Mouse (Mus musculus) heart, postnatal 14 days (tissue): ENCODE measurements at regions not wholly inside any gene's neighbourhood (a gene's known extent, or its start where the extent isn't known, plus 50 kb on each side); places are given as distances from the start of the nearest gene placed in this dataset.
A peak's percentile ranks its signal among the peaks of the same experiment; 100 is the strongest.
"Not testable (repeated sequence)": the region's sequence is repeated elsewhere in the genome, so short reads cannot be mapped to it uniquely, and the experiment has no call there.

Source experiments
- DNase-seq, 2 experiments: peaks; one replicate each; pipeline ENCODE4 v3.0.0; 2021 to 2022
- intact Hi-C: fragments of 180-260 bp; cut with DNase I; formaldehyde crosslinking; loops from one replicate; pipeline ENCODE4 v1.15.1; 2025

DNA sequence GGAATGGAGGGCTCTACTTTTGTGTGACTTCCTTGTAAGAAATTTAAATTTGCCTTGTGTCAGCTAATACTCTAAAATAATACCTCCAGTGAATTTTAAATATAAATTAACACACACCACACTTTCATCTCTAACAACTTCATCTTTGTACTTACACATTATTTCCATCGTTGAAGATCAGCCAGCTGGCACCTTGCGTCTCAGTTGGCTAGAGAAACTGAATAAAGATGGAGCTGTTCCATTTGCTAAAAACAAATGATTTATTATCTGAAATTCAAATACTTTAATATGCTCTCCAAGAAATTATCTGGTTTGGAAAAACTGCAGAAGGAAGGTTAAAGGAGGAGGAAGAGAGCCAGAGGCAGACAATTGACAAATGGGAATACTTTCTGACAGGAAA lies 122.0 kb upstream of the Gm11096 start:
- intact Hi-C loops: no loop called here
- DNase-seq: no peak

DNA sequence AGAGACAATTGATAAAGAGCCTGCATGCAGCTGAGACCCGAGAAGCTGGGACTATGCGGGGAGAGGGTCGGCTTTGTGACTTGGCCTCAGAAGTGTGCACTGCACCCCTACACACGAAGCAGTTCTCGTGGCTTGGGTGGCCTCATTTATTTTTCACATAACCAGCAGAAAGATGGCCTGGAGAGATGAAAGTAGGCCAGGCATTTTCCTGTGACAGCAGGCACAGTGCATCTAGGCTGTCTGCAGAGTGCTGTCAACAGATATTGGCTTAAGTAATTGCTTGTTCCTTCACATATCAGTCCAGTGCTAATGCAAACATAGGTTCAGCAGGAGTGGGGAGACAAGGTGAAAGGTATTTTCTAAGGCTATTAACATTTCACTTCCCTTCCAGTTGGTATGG lies 124.9 kb upstream of the Gm11096 start:
- intact Hi-C loops: no loop called here
- no peak for DNase-seq

DNA sequence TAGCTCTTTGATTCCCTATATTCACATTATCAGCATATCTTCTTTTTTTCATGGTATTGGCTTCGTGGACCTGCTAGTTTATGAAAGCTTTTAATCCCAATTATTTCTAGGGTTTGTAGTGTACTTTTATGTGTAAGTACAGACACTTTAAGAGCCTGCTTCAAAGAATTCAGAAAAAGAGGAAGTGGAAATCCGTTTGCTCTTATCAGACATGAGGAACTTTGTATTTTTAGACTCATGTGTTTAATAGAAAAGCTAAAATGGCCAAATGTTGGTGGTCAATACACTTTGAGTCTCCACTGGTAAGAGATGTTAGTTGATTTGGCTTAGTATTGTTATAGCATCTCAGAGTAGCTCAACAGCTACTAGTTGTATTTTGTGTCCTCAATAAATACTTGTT lies 135.7 kb upstream of the Gm11096 start:
- intact Hi-C loops: no loop called here
- no peak for DNase-seq

DNA sequence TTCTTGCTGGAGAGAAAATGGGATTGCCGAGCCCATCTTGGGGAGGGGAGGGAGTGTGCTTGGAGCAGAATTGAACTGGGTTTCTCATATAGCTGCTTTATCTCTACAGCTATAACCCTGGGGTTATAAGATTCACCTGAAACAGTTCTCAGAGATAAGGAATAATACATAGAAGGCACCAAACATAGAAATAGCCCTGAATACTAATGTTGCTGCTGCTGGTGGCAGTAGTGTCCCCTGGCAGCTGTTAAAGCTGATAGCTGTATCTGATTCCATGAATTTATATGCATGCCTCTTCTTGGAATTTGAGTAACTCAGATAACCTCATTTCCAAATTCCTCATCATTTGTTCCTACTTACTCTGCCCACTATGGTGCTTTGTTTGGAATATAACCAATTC lies 137.0 kb upstream of the Gm11096 start:
- intact Hi-C loops: no loop called here
- no peak for DNase-seq

DNA sequence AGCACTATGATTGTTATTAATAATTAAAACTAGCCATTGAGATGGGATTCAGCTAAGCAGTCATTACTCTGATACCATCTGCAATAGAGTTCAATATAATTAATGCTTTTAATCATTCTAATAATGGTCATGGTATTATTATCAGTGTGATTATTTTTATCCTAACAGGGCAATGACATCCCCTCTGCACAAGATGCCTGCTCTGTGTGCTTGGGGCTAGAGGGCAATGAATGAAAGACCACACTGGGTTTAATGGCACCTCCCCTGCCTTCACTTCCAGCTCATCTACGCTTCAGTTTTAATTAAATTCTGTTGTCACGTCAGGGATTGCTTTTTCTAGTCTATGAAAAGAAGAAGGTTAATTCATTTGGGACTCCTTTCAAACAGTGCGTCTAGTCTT lies 139.1 kb upstream of the Gm11096 start:
- intact Hi-C loops: no loop called here
- no peak for DNase-seq

DNA sequence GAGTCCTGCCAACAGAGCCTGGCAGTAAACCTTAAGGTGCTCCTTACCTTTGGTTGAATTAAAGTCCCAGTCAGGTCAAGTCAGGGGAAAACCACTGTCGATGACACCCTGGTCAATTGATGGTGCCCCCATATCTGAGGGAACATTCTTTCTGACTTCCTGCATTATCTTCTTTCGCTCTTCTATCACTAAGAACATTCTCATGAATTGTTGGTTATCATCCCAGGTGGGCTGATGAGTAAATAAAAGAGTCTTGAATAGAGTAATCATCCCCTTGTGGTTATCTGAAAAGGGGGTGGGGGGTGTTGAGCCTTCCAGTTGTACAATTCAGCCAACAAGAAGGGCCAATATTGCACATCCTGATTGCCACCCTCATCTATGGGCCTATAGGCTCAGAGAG lies 149.7 kb upstream of the Gm11096 start:
- intact Hi-C loops: no loop called here
- no peak for DNase-seq

DNA sequence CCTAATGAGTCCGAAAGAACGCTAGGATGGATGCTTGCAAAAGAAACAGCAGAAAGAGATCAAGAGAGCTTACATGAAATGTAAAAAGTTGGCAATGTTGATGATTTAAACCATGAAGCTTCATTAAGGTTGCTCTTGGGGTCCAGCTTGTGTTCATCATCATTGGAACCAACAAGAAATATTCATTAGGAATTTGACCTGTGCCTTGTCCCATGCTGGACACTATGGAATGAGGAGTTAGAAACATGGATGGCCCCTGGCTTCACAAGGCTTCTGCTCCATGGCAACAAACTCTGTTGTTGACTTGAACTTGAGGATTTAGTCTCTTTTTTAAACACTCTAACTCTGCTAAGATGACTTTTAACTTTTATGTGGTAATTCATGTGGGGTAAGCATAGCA lies 159.0 kb upstream of the Gm11096 start:
- DNase-seq: no peak
- intact Hi-C loops: no loop called here

DNA sequence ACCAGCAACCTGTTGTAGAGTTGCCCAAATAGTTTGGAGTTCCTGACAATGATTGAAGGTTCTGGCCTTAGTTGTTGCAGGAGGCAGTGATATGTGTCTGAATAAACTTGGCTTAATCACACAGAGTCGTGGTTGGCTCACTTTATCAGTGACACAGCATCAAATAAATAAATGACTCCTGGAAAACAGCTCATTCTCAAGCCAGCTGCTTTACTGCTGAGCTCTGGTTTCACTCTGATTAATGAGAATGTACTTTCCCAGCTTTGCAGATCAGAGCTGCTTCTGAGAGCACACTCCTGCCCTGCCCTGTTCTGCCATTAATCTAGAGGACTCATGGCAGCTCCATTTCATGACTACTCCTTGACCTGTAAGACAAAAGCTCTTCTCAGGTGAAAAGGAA lies 171.3 kb upstream of the Gm11096 start:
- DNase-seq: no peak
- intact Hi-C loops: no loop called here

DNA sequence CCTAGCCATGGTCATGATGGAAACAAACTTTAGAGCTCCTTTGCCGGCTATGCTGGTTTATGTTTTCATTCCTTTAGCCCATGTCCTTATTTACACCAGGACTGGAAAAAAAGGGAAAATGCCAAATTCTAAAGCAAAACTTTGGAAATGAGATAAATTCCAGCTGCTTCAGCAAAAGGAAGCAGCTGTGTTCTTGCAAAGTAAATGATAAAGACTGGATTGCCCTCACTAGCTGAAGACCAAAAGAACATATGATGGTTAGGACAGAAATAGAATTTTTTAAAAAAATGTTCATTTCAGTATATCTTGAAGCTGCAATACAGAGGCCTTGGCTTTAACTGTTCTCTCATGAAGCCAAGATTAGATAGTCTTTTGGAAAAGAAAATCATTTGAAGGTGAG lies 179.6 kb upstream of the Gm11096 start:
- intact Hi-C loops: no loop called here
- no peak for DNase-seq

DNA sequence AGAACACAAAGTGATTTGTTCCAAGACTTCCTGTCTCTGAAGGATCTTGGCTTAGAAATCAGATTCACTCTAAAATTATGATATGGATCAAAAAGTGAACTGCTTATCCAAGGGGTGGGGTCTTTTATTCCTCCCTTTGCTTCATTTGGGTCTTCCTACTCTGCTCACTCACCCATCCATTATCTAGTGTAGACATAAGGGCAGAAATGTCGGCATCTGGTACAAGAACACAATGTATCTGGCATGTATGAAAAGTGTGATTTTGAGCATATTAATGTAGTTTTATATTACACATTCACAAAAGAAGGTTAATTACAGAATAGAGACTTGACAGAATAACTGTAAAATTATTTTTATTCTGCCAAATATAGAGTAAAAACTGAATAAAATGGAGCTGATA lies 181.5 kb upstream of the Gm11096 start:
- intact Hi-C loops: no loop called here
- no peak for DNase-seq

DNA sequence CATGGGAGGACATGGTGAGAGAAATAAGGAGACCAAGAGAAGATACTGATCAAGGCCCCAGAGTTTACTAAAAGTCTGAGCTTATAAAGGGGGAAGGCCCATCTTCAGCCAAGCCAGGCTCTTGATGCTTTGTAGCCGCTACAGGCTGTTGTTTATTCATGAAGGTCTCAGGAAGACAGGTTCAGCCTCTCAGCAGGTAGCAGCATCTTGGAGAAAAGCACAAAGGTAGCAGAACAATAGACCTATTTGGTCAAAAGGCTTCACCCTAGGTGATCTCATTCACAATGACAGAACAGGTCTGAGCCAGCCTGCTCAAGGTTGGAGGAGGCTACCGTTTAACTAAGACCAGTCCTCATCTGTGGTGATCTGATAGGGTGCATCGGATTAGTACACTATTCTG lies 185.5 kb upstream of the Gm11096 start:
- DNase-seq: no peak
- intact Hi-C loops: no loop called here

DNA sequence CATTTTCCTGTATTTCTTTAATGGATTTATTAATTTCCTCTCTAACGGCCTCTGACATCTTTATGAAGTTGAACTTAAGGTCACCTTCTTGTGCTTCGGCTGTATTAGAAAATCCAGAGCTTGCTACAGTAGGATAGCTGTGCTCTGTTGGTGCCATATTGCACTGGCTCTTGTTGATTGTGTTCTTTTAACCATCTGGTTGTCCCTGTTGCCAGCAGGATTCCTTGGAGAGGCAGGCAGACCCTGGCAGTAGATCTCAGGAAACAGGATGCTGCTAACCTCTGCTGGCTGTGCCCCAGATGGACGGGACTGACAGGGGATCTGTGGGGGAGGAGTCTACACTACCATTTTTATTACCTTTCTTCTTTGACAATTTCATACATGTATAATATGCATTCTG lies 185.9 kb upstream of the Thumpd2 start:
- intact Hi-C loops: no loop called here
- DNase-seq: no peak

DNA sequence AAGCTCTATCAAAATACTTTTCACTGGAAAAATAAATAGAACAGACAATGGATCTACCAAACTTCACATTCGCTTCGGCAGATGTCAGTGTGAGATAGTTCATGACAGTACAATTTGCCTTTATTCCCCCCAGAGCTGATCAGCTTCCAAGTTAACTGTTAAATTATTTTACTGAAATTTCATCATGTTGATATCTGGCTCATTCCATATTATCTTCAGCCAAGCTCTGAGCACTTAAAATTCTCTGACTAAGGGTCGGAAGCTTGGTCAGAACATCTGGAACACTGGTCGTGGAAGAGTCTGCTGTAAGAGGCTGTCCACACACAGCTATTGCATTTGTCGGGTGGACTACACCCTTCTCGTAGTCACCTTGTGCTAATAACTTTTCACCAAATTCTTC lies 181.3 kb upstream of the Thumpd2 start:
- DNase-seq: no peak
- intact Hi-C loops: no loop called here

DNA sequence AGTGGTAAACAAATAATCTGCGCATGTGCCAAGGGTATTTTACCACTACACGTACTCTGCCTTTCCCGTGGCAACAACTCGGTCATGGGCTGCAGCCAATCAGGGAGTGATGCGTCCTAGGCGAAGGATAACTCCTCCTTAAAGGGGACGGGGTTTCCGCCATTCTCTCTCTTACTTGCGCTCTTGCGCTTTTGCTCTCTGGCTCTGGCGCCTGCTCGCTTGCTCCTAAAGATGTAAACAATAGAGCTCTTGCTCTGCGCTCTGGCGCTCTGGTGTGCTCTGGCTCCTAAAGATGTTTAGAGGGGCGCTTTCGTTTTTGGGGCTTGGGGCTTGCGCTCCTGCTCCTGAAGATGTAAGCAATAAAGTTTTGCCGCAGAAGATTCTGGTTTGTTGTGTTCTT lies 166.9 kb upstream of the Thumpd2 start:
- intact Hi-C loops: not testable (repeated sequence)

DNA sequence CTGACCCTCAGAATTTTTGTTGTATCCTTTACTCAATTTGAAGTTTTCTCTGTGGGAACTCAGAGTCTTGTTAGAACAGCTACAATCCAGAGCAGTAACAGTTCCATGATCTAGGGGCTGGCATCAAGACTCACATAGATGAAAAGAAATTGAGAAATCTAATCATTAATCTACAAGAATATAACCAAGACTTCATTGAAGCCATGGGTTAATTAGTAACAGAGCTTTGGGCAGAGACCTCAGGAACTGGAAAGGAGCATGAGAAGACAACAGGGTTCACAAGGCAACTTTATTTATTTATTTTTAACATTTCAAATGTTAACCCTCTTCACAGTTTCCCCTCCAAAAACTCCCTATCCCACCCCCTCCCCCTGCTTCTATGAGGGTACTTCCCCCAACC lies 160.4 kb upstream of the Thumpd2 start:
- intact Hi-C loops: no loop called here
- no peak for DNase-seq

More for the DNA sequence above, 166.9 kb upstream of the Thumpd2 start:
- not testable (repeated sequence) for DNase-seq

DNA sequence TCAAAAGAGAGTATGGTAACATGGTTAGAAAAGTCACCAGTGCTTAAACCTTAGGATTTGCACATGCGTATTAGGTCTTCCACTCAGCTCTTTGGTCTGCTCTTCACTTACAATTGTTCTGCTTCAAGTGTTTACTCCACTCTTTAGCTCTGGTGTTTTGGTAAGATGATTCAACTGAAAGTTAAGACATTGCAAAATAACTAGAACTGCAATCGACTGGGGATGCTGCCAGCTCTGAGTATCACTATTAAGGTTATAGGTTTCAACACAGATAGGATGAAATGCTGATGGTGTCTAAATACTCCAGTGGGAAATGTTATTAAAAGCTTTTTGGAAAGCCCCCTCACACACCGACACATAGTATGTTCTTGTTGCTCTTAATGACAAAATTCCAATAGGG lies 156.6 kb upstream of the Thumpd2 start:
- no peak for DNase-seq
- intact Hi-C loops: no loop called here

DNA sequence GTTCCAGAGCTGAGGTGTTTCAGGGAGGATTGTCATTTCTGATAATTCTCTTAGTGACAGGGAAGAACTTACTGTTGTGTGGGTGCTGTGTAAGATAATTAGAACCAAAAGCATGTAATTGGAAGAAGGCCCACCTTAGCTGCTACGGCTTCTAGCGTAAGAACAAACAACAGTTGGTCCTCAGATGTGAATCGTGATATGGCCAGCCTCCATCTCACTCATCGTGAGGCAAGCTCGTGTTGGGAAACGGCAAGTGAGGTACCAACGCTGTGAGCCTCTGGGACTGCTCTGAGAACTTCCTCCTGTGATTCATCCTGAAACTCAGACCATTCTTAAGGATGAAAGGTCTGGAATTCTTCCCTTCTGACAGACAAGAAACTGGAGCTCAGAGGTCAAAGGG lies 150.0 kb upstream of the Thumpd2 start:
- DNase-seq: no peak
- intact Hi-C loops: no loop called here

DNA sequence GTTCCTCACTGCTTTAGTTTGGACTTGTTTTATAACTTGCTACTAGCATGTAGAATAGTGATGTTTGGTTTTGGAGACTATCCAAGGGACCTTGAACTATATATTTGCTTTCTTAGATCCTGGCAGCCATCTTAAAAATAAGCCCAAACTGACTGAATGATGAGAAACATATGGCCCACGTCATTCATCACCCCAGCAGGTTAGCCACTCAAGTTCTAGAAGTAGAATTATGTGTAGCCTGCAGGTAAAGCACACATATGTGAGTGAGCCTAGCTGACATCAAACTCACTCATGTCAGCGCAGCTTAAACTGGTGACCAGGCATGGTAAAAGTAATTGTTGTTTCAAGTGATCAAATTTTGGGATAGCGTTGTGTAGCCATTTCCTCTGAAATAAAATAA lies 147.2 kb upstream of the Thumpd2 start:
- intact Hi-C loops: no loop called here
- DNase-seq: no peak

DNA sequence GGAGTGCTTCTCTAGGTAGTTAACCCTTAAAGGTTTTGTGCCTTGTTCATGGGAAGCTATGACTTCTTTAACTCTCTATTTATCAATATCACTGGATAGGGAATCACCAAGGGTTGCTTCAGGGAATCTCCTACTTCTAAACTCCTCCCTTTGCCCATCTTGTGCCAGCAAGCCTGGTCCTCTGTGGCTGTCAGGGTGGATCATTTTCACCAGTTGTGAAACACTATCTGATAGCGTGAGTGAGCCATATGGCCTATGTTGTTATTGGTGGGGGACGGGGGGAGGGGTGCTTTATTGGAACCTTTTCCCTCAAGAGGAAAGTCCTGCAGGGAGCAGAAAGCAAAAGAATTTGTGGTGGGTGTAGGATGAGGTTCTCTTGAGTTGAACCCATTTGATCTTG lies 145.5 kb upstream of the Thumpd2 start:
- DNase-seq: no peak
- intact Hi-C loops: no loop called here

DNA sequence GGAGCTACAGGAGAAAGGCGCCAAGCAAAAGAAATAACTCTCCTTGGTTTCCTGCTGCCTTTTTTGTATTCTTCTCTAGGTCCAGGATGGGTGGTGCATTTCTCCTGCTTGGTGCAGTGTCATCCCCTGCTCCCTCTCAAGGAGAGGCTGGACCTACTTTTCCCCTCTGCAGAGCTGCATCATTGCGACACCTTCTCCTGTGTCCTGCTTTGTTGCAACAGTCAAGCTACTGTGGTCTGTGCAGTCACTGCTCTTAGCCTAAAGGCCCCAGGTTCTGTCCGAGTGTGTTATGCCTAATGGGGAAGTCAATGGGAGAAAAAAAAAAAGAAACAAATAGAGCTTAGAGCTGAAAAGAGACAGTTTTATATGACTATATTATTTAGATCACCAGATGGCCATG lies 144.4 kb upstream of the Thumpd2 start:
- intact Hi-C loops: no loop called here
- no peak for DNase-seq

DNA sequence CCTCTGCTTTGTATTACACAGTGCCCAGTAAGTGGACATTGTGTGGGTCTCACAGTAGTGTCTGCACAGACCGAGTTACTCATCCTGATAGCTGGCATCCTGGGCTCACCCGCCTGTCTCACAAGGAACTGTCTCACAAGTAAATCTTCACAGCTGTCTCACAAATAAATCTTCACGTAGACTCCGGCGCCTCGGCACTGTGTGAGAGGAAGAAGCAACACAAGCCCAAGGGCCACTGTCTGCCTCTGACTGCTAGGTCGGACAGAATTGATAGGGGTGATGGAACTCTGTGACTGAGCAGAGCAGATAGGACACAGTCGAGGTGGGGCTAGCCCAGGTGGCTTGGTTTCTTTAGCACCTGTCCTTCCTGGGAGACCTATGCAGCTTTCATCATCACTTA lies 136.2 kb upstream of the Thumpd2 start:
- DNase-seq: no peak
- intact Hi-C loops: no loop called here

DNA sequence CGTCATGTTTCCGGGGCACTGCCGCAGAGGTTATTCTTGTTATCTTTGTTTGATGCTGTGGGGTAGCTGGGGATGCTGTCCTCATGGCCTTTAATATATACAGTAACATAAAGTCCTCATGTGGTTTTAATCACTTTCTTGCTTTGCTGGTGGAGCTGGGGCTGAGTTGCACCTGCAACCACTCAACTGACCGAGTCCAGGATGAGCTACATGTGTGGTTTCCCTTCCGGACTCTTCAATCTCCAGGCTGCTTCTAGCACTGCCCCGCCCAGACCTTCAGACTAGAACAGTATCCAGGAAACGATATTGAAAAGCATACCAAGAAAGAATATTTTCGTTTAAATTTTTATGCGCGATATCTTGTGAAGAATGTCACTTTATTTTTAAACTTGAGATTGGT lies 129.1 kb upstream of the Thumpd2 start:
- intact Hi-C loops: loop anchor here (5.0 kb wide), 2 partner anchors 1763 to 1808 kb away; no protein-coding TSS in a partner anchor
- DNase-seq: no peak

DNA sequence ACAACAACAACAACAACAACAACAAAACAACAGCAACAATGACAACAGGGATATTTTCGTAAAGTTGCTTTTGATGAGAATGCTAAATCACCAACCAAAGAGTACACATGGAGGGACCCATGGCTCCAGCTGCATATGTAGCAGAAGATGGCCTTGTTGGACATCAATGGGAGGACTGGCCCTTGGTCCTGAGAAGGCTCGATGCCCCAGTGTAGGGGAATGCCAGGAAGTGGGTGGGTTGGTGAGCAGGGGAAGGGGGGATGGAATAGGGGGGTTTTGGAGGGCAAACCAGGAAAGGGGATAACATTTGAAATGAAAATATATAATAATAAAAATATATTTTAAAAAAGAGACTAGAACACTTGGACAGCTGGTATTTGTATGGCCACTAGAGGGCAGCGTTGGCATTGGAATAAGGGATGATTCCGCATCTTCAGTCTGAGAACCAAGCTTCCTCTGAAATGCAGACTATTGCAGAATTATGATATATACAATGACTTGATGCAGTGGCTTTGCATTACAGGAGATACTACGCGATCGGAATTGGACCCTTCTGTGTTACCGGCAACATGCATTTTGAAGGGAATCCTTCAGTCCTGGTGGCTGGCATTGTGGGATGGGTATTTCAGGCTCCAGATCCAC lies 128.5 kb upstream of the Thumpd2 start:
- intact Hi-C loops: loop anchor here (2.0 to 5.0 kb wide), 3 partner anchors 595 to 1809 kb away; no protein-coding TSS in a partner anchor
- DNase-seq: peak; percentile 62 to 83
